ENCODE assay signal across 24 mouse cellular contexts in genomic region chr1:34799140-34799539, GRCm38 (mm10). TPM values are rescaled to one million over a fixed set of nuclear protein-coding genes. Genes with fewer than 3 reads are reported as not detected.
DNase-seq lines count a peak whose midpoint lies in the region; ATAC-seq lines count a peak whose summit lies in the region.
"Had no signal": no experiment of that assay in that cellular context is flagged by ENCODE, and none has a peak within 500 bp of the region (broad histone marks: within the 10 kb centered on the region; RNA-seq: fewer than 3 reads in every experiment).

No protein-coding gene starts in this region.

- H3K4me3 ChIP-seq in heart, embryonic 10.5 days: no peak overlapping the region
- peak overlapping the region; percentile 11 for H3K4me3 ChIP-seq in megakaryocyte, embryonic 14.5 days (replicated peaks)
- H3K4me3 ChIP-seq: forebrain, embryonic 10.5 days; forebrain, embryonic 13.5 days; gastrocnemius, adult 2 months; heart, embryonic 13.5 days; hindbrain, embryonic 12.5 days; hindbrain, embryonic 15.5 days had no signal

- H3K27ac ChIP-seq in heart, embryonic 10.5 days: no peak overlapping the region
- H3K27ac ChIP-seq: forebrain, embryonic 10.5 days; forebrain, embryonic 13.5 days; gastrocnemius, adult 2 months; heart, embryonic 13.5 days; hindbrain, embryonic 12.5 days; hindbrain, embryonic 15.5 days had no signal

- WGBS in heart, embryonic 10.5 days: 67% methylated on average over 2 of the region's 2 CpGs

- peak; percentile 44 to 80 for DNase-seq in adrenal gland, adult (ENCODE audit: inconsistent age in 2 of 2, low spot score in 1 of 2)
- DNase-seq in adrenal gland, adult 8-10 months: no peak
- peak; percentile 68 for DNase-seq in heart, embryonic 10.5 days (ENCODE audit: low spot score)
- no peak for DNase-seq in heart, postnatal 4 days
- no peak for DNase-seq in cerebellum, adult 9-11 months
- no peak for DNase-seq in gastrocnemius, adult 18-20 months (ENCODE audit: low spot score)
- DNase-seq: B cell, adult 2 months; cerebellum, adult 11-12 months; cerebellum, adult 8-10 months; cerebellum, postnatal 14 days; gastrocnemius, adult 2 months; gastrocnemius, postnatal 14 days; heart, adult 18-20 months; heart, postnatal 14 days had no signal

- H3K9me3 ChIP-seq in heart, embryonic 10.5 days: no peaks in the 10 kb centered on the region
- H3K9me3 ChIP-seq in megakaryocyte, embryonic 14.5 days: 0 out of 2 replicates have a peak, but pooled peaks cover 4% of the 10 kb centered on the region
- H3K9me3 ChIP-seq: forebrain, embryonic 10.5 days; forebrain, embryonic 13.5 days; heart, embryonic 13.5 days; hindbrain, embryonic 12.5 days; hindbrain, embryonic 15.5 days had no signal

- H3K4me1 ChIP-seq in heart, embryonic 10.5 days: peaks cover 18% of the 10 kb centered on the region
- peaks cover 50% of the 10 kb centered on the region for H3K4me1 ChIP-seq in megakaryocyte, embryonic 14.5 days

- no peak for ATAC-seq in megakaryocyte, adult 5-6 weeks (ENCODE audit: poor library complexity, severe bottlenecking)
- ATAC-seq: forebrain, embryonic 13.5 days; forebrain, embryonic 16.5 days; intestine, postnatal 0 days had no signal

- H3K27me3 ChIP-seq in heart, embryonic 10.5 days (ENCODE audit: insufficient read depth, poor library complexity, severe bottlenecking): 0 out of 2 replicates have a peak, but pooled peaks cover 4% of the 10 kb centered on the region
- H3K27me3 ChIP-seq in megakaryocyte, embryonic 14.5 days (replicated peaks): peaks cover 2% of the 10 kb centered on the region
- H3K27me3 ChIP-seq: CH12.LX; forebrain, embryonic 13.5 days; heart, embryonic 13.5 days; hindbrain, embryonic 12.5 days; hindbrain, embryonic 15.5 days had no signal

- no peaks in the 10 kb centered on the region for H3K36me3 ChIP-seq in heart, embryonic 10.5 days
- peaks cover 19% of the 10 kb centered on the region for H3K36me3 ChIP-seq in megakaryocyte, embryonic 14.5 days (replicated peaks; ENCODE audit: low read length)
- H3K36me3 ChIP-seq: heart, embryonic 13.5 days; hindbrain, embryonic 15.5 days had no signal

RNA-seq across cellular contexts. Expression of gene Fam168b, which starts 43.7 kb away (rescaled TPM):
- total RNA-seq in adrenal gland, adult 8-10 months (2022): 100 to 1,000 TPM; 117 to 144 (median 125) TPM
- polyA plus RNA-seq in heart, embryonic 10.5 days (2016; fragmentation: Nextera tagmentation; extraction: Ambion mirVana): 66.7 and 73.6 TPM in 2 replicates
- total RNA-seq in heart, postnatal 4 days (2021): 10 to 100 TPM; 83.2 to 89.8 TPM
- 43.9 and 103 TPM in 2 replicates for polyA plus RNA-seq in megakaryocyte, embryonic 14.5 days (2012; ENCODE audit: insufficient read depth, low replicate concordance)
- 30.3 and 42.9 TPM in 2 replicates for total RNA-seq in megakaryocyte, adult 5-6 weeks (2015)
- total RNA-seq in megakaryocyte, adult 5-6 weeks (2017): 62.0 and 62.8 TPM in 2 replicates
- 10 to 100 TPM; 23.9 to 31.3 TPM for total RNA-seq in gastrocnemius, adult 18-20 months (2021)

RNA-seq across cellular contexts. Expression of gene Plekhb2, which starts 50.6 kb away (rescaled TPM):
- 100 to 1,000 TPM; 196 to 281 (median 226) TPM for total RNA-seq in adrenal gland, adult 8-10 months (2022)
- polyA plus RNA-seq in heart, embryonic 10.5 days (2016; fragmentation: Nextera tagmentation; extraction: Ambion mirVana): 37.8 and 65.1 TPM in 2 replicates
- total RNA-seq in heart, postnatal 4 days (2021): 10 to 100 TPM; 67.0 to 73.6 TPM
- polyA plus RNA-seq in megakaryocyte, embryonic 14.5 days (2012; ENCODE audit: insufficient read depth, low replicate concordance): 1.9 and 2.3 TPM in 2 replicates
- total RNA-seq in megakaryocyte, adult 5-6 weeks (2015): 48.6 and 58.3 TPM in 2 replicates
- total RNA-seq in megakaryocyte, adult 5-6 weeks (2017): 28.4 and 29.5 TPM in 2 replicates
- 10 to 100 TPM; 49.8 to 62.4 TPM for total RNA-seq in gastrocnemius, adult 18-20 months (2021)

Comparison
In these comparisons a context has a peak if more than half of its experiments do, and no peak if none do; other contexts are left out.
1. DNase-seq: peak in adrenal gland, adult (2 of 2) and heart, embryonic 10.5 days (single experiment); none in adrenal gland, adult 8-10 months (single experiment), heart, postnatal 4 days (single experiment), cerebellum, adult 9-11 months (single experiment) and gastrocnemius, adult 18-20 months (single experiment).